Mouse (Mus musculus): ENCODE measurements around the gene Ano1.

DNA sequence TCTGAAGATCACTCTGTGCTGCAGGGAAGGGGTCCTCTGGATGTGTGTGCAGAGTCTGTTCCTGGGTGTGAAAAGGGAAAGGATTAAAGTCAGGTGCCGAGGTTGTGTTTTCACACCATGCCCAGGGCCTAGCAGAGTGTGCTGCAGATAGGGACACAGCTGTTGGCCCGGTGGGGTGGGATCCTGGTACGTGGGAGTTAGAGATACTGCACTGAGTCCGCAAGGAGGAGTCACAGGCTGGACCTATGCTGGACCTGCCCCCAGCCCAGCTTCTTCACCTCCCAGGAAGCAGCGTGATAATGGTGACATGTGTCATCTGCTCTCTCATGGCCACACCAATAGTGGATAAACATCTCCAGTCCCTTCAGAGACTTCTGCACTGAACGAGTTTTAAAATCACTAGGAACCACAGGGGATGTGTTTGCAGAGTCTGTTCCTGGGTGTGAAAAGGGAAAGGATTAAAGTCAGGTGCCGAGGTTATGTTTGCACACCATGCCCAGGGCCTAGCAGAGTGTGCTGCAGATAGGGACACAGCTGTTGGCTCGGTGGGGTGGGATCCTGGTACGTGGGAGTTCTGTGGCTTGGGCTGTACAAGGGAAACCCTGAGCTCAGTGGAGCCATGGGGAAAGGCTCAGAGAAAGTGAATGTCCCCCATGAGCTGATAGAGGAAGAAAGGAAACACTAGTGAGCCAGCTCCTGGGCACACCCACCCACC, 20.4 kb downstream of the Ano1 start:
- no peak for TF ChIP-seq ZNF384 (IDR thresholded peaks at IDR 0.05; ENCODE audit: low read depth, low read length)
- no peak for TF ChIP-seq ZC3H11A (IDR thresholded peaks at IDR 0.05; ENCODE audit: borderline replicate concordance, low read depth, low read length)
- no peak for TF ChIP-seq HCFC1 (IDR thresholded peaks at IDR 0.05; ENCODE audit: borderline replicate concordance, insufficient read depth, low read length)
- no peak for TF ChIP-seq MAFK (IDR thresholded peaks at IDR 0.05; ENCODE audit: insufficient read depth, low read depth, low read length)
- no peak for TF ChIP-seq CHD2 (IDR thresholded peaks at IDR 0.05; ENCODE audit: low read depth, low read length)
